Mouse (Mus musculus) adrenal gland (tissue): Measurements from ENCODE around the gene Nfib.

Experiments used
- intact Hi-C: fragments of 180-260 bp; cut with DNase I; formaldehyde crosslinking; loops from one replicate; pipeline ENCODE4 v1.15.1; 2025
- long read RNA-seq, 2 experiments: library from polyadenylated mRNA; unstranded; transcript quantifications; one replicate each; pipeline ENCODE4 v2.0.0; 2020; ENCODE audit warnings: borderline replicate concordance in 1 of 2; ENCODE audit not compliant: insufficient replicate concordance in 1 of 2

Nfib gene
- long read RNA-seq, experiment 1, partial matches to known transcripts = 1 of 17 reads
- long read RNA-seq, experiment 1, other reads (novel, unspliced or antisense) = 15 of 17 reads
- long read RNA-seq, experiment 2, partial matches to known transcripts = 0 of 23 reads
- long read RNA-seq, experiment 2, other reads (novel, unspliced or antisense) = 23 of 23 reads

DNA sequence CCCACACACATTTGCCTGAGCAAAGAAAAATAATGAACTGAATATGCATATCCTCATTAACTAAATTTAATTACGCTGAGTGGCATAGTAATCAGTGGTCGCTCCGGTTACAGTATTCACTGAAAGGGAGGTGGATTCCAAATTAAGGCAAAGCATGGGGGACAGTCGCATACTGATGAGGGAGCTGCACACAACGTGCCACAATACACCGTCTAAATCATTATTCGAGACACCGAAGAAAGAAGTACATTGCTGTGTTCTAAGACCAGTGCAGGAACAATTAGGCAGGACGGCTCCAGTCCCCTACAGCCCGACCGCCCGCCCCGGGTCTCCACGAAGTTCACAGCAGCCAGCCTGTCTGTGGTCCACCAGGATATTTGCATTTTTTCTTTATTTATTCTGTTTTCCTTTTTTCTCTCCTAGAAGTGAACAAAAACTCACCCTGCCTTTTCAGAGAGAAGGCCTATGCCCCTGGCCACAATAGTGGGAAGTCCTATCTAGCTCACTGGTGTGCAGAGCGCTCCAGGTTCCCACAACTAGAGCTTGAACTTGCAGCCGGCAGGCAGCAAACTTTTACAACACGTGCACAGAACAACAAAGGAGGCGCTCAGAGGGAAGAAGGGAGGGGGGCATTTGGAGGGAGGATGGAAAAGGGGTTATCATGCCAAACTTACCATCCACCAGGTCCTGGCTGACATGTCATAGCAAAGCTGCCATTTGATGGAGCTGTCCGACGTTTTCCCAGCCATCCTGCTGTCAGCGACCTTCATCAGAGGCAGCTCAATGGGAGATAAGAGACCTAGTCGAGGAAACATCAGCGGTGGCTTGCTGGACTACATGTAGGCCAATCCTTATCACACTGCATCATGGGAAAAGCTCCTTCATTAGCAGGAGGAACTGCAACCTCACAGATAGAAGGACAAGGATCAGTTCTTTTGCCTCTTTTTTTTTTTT lies at the start of gene Nfib:
Nfib (minus strand) TSS at position 910 of the 954 bp plus-strand sequence.
- intact Hi-C loops = no loop called here

GRCm38 (mm10) chr4:82735764-82736163 lies 30.2 kb upstream of the Nfib start:
- intact Hi-C loops = no loop called here

DNA sequence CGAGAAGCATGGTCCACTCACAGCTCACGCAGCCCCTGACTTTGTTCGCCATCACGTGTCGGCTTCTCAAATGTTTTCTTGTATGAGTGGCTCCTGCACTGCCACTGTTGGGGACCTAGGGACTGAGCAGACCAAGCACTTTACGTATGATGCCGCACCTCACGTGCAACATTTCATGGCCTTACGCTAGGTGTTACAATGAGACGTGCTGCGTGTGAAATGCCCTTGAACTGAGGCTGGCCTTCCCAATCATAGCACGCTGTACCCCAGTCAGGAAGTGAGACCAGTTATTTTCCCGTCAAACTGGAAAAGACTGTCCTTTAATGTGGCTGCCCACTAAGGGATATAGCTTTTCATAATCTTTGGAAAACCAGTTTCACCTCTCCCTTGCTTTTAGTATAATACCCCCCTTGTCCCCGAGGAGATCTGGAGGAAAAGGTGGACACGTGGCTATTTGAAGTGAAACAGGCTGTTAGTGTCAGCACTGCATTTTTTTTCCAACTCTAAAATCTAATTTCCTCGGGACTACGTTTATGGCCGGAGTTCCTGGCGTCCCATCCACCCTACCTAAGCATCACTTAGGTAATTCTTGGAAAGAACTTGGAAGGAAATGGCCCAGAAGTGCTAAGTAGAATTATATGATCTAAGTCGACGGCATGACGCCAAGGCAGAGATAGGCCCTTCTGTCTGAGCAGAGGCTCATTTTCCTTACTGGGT lies 29.4 kb upstream of the Nfib start:
- intact Hi-C loops = no loop called here

DNA sequence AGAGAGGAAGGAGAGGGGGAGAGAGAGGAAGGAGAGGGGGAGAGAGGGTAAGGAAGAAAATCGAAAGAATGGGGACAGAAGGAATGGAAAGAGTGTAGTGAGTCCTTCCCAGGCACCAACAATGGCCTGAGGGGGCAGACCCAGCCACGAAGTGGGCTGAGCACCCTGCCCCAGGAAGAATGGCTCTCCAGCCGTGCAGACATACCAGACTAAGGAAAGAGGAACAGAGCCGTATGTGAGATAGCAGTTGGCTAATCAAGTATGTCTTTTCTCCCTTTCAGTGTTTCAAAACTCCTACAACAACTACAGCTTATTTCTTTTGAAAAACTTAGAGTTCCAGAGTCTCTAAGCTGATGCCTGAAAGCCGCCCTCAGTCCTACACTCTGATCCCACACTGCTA lies 28.8 kb upstream of the Nfib start:
- intact Hi-C loops = no loop called here

GRCm38 (mm10) chr4:82733636-82734035 lies 28.1 kb upstream of the Nfib start:
- intact Hi-C loops = no loop called here

DNA sequence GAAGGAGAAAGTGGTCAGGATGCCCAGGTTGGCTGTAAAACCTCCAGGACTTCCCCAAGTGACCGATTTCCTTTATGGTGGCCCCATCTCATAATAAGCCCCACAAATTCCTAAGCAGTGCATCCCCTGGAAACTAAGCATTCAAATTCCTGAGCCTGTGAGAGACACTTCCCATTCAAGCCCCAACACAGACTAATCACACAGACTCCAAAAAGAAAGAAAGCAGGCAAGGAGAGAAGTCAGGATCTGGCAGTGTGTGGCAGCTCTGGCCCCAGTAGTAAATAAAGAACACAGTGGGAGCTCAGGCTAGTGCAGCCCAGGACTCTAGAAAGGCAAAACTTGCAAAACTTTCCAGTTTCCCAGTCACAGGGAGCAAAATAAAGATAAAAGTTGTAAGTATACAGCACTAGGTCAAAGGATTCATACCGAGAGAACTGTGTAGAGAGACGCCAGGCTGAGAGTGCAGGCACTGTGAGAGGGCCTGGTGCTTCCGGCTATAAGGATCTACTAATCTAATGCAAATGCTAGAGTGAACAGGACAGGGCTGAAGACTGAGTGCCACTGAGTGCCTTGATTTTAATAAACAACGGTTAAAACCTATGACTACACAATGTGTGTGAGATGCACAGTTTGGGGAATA lies 24.8 kb upstream of the Nfib start:
- intact Hi-C loops = no loop called here

- intact Hi-C loops = no loop called here
Observed at GRCm38 (mm10) chr4:82724058-82724457, 18.5 kb upstream of the Nfib start.

DNA sequence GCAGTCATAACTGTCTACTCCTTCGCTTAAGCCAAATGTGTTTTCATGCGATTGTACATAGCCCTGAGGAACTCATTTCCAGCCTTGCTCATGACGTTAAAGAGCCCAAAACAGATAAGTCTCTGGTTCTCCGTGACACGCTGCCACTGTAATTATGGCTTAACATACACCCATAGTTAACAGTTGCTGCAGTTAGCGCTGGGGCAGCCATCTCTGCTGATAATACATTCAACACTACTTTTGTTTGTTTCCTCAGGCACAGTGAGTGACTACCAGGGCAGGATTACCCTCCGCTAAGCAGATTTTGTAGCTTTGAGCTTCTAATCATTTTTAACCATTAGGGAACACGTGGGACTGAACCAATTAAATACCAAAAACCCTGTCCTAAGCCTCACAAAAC lies 17.5 kb upstream of the Nfib start:
- intact Hi-C loops = no loop called here

- intact Hi-C loops = no loop called here
Observed at GRCm38 (mm10) chr4:82715833-82716232, 10.3 kb upstream of the Nfib start.

GRCm38 (mm10) chr4:82711611-82712295 lies 6.2 kb upstream of the Nfib start:
- intact Hi-C loops = no loop called here

GRCm38 (mm10) chr4:82709666-82710065 lies 4.1 kb upstream of the Nfib start:
- intact Hi-C loops = no loop called here

- intact Hi-C loops = no loop called here
Observed at GRCm38 (mm10) chr4:82706012-82706411, 462 bp upstream of the Nfib start.

DNA sequence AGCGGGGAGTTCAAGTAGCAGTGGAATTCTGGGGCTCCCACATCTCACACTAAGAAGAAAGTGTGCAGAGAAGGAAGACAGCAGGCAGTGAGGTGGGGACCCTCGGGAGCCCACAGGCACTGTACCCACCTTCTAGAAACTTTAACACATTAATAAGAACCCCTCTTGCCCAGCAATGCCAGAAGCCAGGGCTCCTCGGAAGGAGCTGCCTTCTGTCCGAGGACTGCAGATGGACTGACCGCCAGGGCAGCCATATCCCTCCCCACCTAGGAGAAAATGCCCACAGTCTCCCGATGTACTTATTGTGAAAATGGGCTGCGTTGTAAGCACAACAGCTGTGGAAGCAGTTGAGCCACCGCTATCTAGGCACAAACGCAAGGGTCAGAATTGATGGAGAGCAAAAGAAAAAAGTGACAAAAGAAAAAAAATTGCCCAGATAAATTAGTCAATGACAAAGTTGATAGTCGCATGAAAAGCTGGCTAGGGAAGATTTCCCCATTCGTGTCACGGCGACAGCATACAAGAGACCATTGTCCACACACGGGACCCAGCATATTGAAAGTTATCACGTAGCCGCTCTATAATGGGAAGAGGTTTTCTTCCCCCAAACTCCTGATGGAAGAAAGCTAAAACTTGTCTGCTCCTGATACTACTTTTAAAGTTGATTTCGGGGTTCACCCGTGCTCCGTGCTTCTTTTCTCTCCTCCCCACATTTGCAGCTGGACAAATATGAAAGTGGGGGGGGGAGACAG lies 1.3 kb downstream of the Nfib start:
- intact Hi-C loops = no loop called here

DNA sequence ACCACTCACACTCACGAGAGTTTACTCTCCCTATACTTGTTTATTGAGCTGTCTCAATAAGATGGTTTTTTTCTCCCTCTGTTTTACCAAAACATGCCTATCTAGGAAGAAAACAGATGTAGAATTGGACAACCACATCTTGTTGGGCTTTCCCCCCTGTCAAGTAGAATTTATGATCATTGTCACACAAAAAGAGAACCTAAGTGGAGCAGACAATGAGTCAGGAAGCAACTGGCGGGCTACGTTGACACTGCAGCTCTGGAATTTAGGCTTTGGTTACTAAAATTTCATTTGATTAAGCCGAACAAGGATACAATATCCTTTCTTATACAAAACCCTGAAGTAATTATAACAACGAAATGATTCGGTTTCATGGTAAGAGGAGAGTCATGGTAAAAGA lies 2.7 kb downstream of the Nfib start:
- intact Hi-C loops = no loop called here

DNA sequence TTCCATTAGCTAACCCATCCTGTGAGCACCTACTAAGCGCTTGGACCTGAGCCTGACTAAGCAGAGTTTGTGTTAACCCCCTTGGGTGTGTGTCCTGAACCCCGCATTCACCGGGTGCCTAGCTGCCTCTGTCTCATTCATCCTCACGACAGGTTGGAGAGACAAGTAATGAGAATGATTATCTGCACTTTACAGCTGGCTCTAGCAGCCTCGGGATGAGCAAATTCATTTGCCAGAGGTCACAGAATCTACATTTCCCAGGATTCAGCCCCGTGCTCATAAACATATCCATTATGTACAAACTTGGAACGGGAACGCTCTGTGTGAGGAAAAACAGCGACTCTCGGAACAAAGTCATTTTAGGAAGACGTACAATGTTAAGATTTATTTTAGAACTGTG lies 6.0 kb downstream of the Nfib start:
- intact Hi-C loops = no loop called here

DNA sequence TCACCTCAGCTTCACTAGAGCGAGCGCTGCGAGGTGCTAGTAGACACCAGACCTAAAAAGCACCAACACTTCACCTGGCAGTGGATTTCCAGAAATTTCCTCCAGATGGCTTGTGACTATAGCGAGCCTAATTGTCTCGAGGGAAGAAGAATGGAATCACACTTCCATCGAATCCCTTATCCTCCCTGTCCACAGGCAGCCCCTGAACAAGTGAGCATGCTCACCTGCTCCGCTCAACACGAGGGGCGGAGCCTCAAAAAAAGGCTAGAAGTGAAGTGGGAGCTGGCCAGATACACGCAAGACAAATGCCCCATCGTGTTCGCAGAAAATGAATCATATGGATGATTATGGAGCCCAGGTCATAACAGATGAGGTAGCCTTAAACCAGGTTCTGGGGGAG lies 6.9 kb downstream of the Nfib start:
- intact Hi-C loops = no loop called here

DNA sequence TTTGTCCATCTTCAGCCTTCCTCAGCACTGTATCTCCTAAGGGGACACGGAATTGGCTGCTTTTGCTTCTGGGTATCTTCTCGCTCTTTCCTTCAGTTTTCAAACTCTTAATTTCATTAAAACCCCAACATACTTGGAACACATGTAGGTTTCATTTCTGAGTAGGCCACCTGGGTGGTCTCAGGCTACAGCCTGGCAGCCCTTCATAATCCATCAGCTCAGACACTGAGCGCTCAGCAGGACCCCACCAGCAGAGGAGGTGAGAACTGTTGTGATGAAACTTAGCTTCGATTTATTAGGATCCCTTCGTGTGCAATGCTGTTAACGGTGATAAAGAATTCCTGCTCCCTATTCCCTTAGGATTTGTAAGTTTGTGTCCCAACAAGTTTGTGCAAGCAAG lies 8.4 kb downstream of the Nfib start:
- intact Hi-C loops = no loop called here

- intact Hi-C loops = no loop called here
Observed at GRCm38 (mm10) chr4:82695760-82696501, 9.6 kb downstream of the Nfib start.

GRCm38 (mm10) chr4:82692009-82692326 lies 13.6 kb downstream of the Nfib start:
- intact Hi-C loops = no loop called here
